Mouse (Mus musculus) liver, embryonic 14 days (tissue): ENCODE data around the gene Hsd3b4. TPM values are rescaled to one million over a fixed set of nuclear protein-coding genes. Genes with fewer than 3 reads are reported as not detected.

Experiments used
- polyA plus RNA-seq: library from polyadenylated mRNA; depleted of rRNA; stranded (reverse); fragments of >200 nt; gene quantifications from 2 replicates; pipeline ENCODE4 v1.2.3, GENCODE M21; 2012; rRNA removed

Hsd3b4 gene
- polyA plus RNA-seq: 0.10 and 0.14 TPM in 2 replicates

DNA sequence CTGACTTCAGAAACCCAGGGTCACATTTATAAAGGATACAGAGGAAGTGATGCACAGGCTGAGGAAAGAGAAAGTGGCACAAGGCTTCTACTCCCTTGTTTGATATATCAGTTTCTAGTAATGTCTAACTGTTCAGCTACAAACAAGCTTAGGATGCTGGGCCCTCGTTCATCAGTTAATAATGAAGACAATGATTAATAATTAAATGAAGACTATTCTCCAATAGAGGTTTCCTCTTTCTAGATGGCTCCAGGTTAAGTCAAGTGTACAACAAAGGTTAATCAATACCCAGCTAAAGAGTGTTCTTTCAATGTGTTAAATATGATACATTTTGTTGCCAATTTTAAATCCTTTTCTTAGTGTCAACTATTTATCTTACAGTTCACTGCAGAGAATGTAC, at the start of gene Hsd3b4:
TSS of gene Hsd3b4 (minus strand) at position 101 of the 400 bp plus-strand sequence.

DNA sequence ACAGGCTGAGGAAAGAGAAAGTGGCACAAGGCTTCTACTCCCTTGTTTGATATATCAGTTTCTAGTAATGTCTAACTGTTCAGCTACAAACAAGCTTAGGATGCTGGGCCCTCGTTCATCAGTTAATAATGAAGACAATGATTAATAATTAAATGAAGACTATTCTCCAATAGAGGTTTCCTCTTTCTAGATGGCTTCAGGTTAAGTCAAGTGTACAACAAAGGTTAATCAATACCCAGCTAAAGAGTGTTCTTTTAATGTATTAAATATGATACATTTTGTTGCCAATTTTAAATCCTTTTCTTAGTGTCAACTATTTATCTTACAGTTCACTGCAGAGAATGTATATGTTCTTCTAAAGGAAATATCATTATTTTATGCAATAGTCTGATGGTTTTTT, 53.3 kb downstream of the Hsd3b4 start, which contains the start of gene Gm4450:
TSS of gene Gm4450 (minus strand) at position 101 of the 400 bp plus-strand sequence.

Other genes starting within 250 kb of the Hsd3b4 start
- gene Hmgcs2, start 230.1 kb downstream of the Hsd3b4 start, polyA plus RNA-seq: 33.3 and 35.9 TPM in 2 replicates
- 108 and 129 TPM in 2 replicates for gene Phgdh, start 170.5 kb downstream of the Hsd3b4 start, polyA plus RNA-seq
- gene Zfp697, start 128.1 kb downstream of the Hsd3b4 start, polyA plus RNA-seq: 1.3 and 1.7 TPM in 2 replicates
- 0.02 TPM in 1 of 2 replicates, not detected in the other for gene Gm4450, start 53.4 kb downstream of the Hsd3b4 start, polyA plus RNA-seq
- 0.10 and 0.14 TPM in 2 replicates for gene Gm10681, start 78.3 kb upstream of the Hsd3b4 start, polyA plus RNA-seq
- gene Hsd3b5, start 119.7 kb upstream of the Hsd3b4 start, polyA plus RNA-seq: 0.11 and 0.12 TPM in 2 replicates
- gene Hsd3b2, start 214.0 kb upstream of the Hsd3b4 start, polyA plus RNA-seq: 0.12 and 0.13 TPM in 2 replicates